26 mouse cellular contexts compared by ENCODE assay signal in the genomic region with DNA sequence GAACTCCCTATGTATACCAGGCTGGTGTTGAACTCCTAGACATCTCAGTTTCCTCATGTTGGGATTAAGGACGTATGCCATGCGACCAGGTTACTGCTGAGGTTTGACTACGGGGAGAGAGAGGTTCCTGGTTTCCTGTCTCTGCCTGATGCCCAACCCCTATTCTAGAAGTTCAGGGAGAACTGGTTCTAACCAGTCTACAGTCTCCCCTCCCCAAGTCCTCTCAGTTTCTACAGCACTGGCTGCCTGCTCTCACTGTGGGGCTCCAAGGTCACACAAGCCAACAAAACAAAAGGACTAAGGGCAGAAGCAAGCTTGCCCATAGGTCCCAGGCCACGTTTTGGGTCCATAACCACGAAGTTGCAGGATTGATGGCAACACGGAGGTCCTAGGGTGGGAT. TPM values are rescaled to one million over a fixed set of nuclear protein-coding genes. Genes with fewer than 3 reads are reported as not detected.
DNase-seq lines count a peak whose midpoint lies in the region; ATAC-seq and TF ChIP-seq lines count a peak whose summit lies in the region.
"Had no signal": no experiment of that assay in that cellular context is flagged by ENCODE, and none has a peak within 500 bp of the region (broad histone marks: within the 10 kb centered on the region; RNA-seq: fewer than 3 reads in every experiment).

No protein-coding gene starts in this region.

- H3K9ac ChIP-seq in heart, embryonic 13.5 days = 0 out of 2 replicates have a peak overlapping the region, but pooled peaks have one; percentile 29
- no peak overlapping the region for H3K9ac ChIP-seq in heart, adult 2 months (ENCODE audit: low read depth, low read length)
- H3K9ac ChIP-seq in kidney, postnatal 0 days (ENCODE audit: low read depth, low read length) = no peak overlapping the region
- 0 out of 2 replicates have a peak overlapping the region, but pooled peaks have one; percentile 16 for H3K9ac ChIP-seq in ES-Bruce4 (ENCODE audit: low read depth, poor library complexity, severe bottlenecking)
- H3K9ac ChIP-seq: embryonic facial prominence, embryonic 12.5 days; forebrain, embryonic 12.5 days; forebrain, postnatal 0 days; heart, embryonic 15.5 days; hindbrain, embryonic 14.5 days; intestine, embryonic 15.5 days had no signal

- H3K79me2 ChIP-seq in heart, adult 2 months (replicated peaks; ENCODE audit: control insufficient read depth, insufficient read depth, low read length) = no peaks in the 10 kb centered on the region

- no peak overlapping the region for H3K4me3 ChIP-seq in heart, embryonic 13.5 days
- H3K4me3 ChIP-seq in heart, adult 2 months = no peak overlapping the region
- H3K4me3 ChIP-seq in kidney, postnatal 0 days (replicated peaks; ENCODE audit: low read depth, low read length) = no peak overlapping the region
- H3K4me3 ChIP-seq in ES-Bruce4 (ENCODE audit: low read depth, low read length) = peak overlapping the region; percentile 16; the same call in 1 of the 2 replicates
- H3K4me3 ChIP-seq: embryonic facial prominence, embryonic 12.5 days; forebrain, embryonic 12.5 days; gastrocnemius, adult 2 months; heart, embryonic 10.5 days; heart, embryonic 15.5 days; intestine, embryonic 15.5 days had no signal

- no peak overlapping the region for H3K4me2 ChIP-seq in heart, embryonic 13.5 days
- no peak overlapping the region for H3K4me2 ChIP-seq in kidney, postnatal 0 days (ENCODE audit: low read length)
- H3K4me2 ChIP-seq: embryonic facial prominence, embryonic 12.5 days; forebrain, embryonic 12.5 days; heart, embryonic 15.5 days; hindbrain, embryonic 14.5 days; intestine, embryonic 15.5 days had no signal

- TF ChIP-seq EP300 in heart, adult 2 months (IDR thresholded peaks at IDR 0.05; ENCODE audit: insufficient read depth, low read depth, low read length) = no peak
- TF ChIP-seq EP300 in ES-Bruce4 (IDR thresholded peaks at IDR 0.05; ENCODE audit: insufficient read depth, low read depth, low read length) = peak; percentile 65; the same call in 1 of the 2 replicates

- ATAC-seq in heart, embryonic 13.5 days (ENCODE audit: extremely low read depth, insufficient number of reproducible peaks, low FRiP score, low TSS enrichment) = no peak
- no peak for ATAC-seq in kidney, postnatal 0 days (replicated peaks; ENCODE audit: low FRiP score, low read depth)
- ATAC-seq: forebrain, postnatal 0 days; intestine, embryonic 15.5 days had no signal

- intact Hi-C loops in heart, adult 2 months (cut with DNase I) = no loop called here

- H3K27ac ChIP-seq in heart, embryonic 13.5 days (replicated peaks) = no peak overlapping the region
- H3K27ac ChIP-seq in heart, adult 2 months = no peak overlapping the region
- peak overlapping the region; percentile 36; the same call in 1 of the 2 replicates for H3K27ac ChIP-seq in kidney, postnatal 0 days
- peak overlapping the region; percentile 48 for H3K27ac ChIP-seq in ES-Bruce4 (ENCODE audit: insufficient read depth, low read length)
- H3K27ac ChIP-seq: embryonic facial prominence, embryonic 12.5 days; forebrain, embryonic 12.5 days; gastrocnemius, adult 2 months; heart, embryonic 10.5 days; heart, embryonic 15.5 days; hindbrain, embryonic 14.5 days; intestine, embryonic 15.5 days had no signal

- no peaks in the 10 kb centered on the region for H3K9me3 ChIP-seq in heart, embryonic 13.5 days
- no peaks in the 10 kb centered on the region for H3K9me3 ChIP-seq in kidney, postnatal 0 days (replicated peaks; ENCODE audit: low read length)
- H3K9me3 ChIP-seq in ES-Bruce4 (replicated peaks; ENCODE audit: control insufficient read depth, insufficient read depth, low read length, poor library complexity, severe bottlenecking) = no peaks in the 10 kb centered on the region
- H3K9me3 ChIP-seq: embryonic facial prominence, embryonic 12.5 days; forebrain, embryonic 12.5 days; heart, embryonic 10.5 days; heart, embryonic 15.5 days; intestine, embryonic 15.5 days had no signal

- peaks cover under 1% of the 10 kb centered on the region; the same call in 1 of the 2 replicates for H3K36me3 ChIP-seq in heart, embryonic 13.5 days
- H3K36me3 ChIP-seq in heart, adult 2 months (ENCODE audit: control insufficient read depth, insufficient read depth, low read length) = no peaks in the 10 kb centered on the region
- H3K36me3 ChIP-seq in kidney, postnatal 0 days (ENCODE audit: insufficient read depth, low read length) = no peaks in the 10 kb centered on the region
- no peaks in the 10 kb centered on the region for H3K36me3 ChIP-seq in ES-Bruce4 (ENCODE audit: control insufficient read depth, insufficient read depth, low read length, poor library complexity, severe bottlenecking)
- H3K36me3 ChIP-seq: embryonic facial prominence, embryonic 12.5 days; forebrain, embryonic 12.5 days; heart, embryonic 15.5 days; intestine, embryonic 15.5 days had no signal

- H3K27me3 ChIP-seq in heart, embryonic 13.5 days (replicated peaks) = no peaks in the 10 kb centered on the region
- no peaks in the 10 kb centered on the region for H3K27me3 ChIP-seq in heart, adult 2 months (ENCODE audit: control insufficient read depth, insufficient read depth, low read length)
- H3K27me3 ChIP-seq in kidney, postnatal 0 days (ENCODE audit: insufficient read depth, low read length) = no peaks in the 10 kb centered on the region
- no peaks in the 10 kb centered on the region for H3K27me3 ChIP-seq in ES-Bruce4 (ENCODE audit: control insufficient read depth, insufficient read depth, low read length, poor library complexity, severe bottlenecking)
- H3K27me3 ChIP-seq: embryonic facial prominence, embryonic 12.5 days; forebrain, embryonic 12.5 days; heart, embryonic 15.5 days; intestine, embryonic 15.5 days had no signal

- TF ChIP-seq POLR2A in heart, adult 2 months (IDR thresholded peaks at IDR 0.05; ENCODE audit: insufficient read depth, low read depth, low read length) = no peak
- TF ChIP-seq POLR2A in ES-Bruce4 (IDR thresholded peaks at IDR 0.05; ENCODE audit: insufficient read depth, low read length) = no peak

- no peak for TF ChIP-seq CTCF in heart, adult 2 months (IDR thresholded peaks at IDR 0.05)
- TF ChIP-seq CTCF in kidney, postnatal 0 days (IDR thresholded peaks at IDR 0.05; ENCODE audit: low read depth) = no peak
- TF ChIP-seq CTCF in ES-Bruce4 (IDR thresholded peaks at IDR 0.05; ENCODE audit: low read depth, low read length) = no peak

- DNase-seq in heart, adult 2 months = no peak
- no peak for DNase-seq in kidney, postnatal 0 days (ENCODE audit: low spot score)
- DNase-seq in kidney, adult 8-10 months = no peak
- peak; percentile 61 for DNase-seq in WW6 (ENCODE audit: low read depth, low spot score)
- DNase-seq in cerebellum, adult 9-10 months = no peak
- no peak for DNase-seq in right cerebral cortex, postnatal 25 days
- DNase-seq: adrenal gland, adult 8-10 months; adrenal gland, postnatal 36 days; cerebellum, adult 2 months; cerebellum, postnatal 14 days; embryo, embryonic 11 days; forebrain, postnatal 0 days; gastrocnemius, adult 2 months; gastrocnemius, postnatal 36 days; heart, adult 11 months; heart, postnatal 14 days had no signal

- H3K4me1 ChIP-seq in heart, embryonic 13.5 days = peaks cover 25% of the 10 kb centered on the region
- no peaks in the 10 kb centered on the region; the same call in 1 of the 2 replicates for H3K4me1 ChIP-seq in heart, adult 2 months (ENCODE audit: control insufficient read depth, insufficient read depth, low read length)
- 0 out of 2 replicates have a peak, but pooled peaks cover 4% of the 10 kb centered on the region for H3K4me1 ChIP-seq in kidney, postnatal 0 days (replicated peaks; ENCODE audit: insufficient read depth, low read length)
- H3K4me1 ChIP-seq in ES-Bruce4 (ENCODE audit: control insufficient read depth, insufficient read depth, low read length) = no peaks in the 10 kb centered on the region
- H3K4me1 ChIP-seq: intestine, embryonic 15.5 days had no signal

- 64% methylated on average over 6 of the region's 6 CpGs for WGBS in heart, embryonic 13.5 days
- 70% methylated on average over 6 of the region's 6 CpGs for WGBS in heart, adult 2 months
- WGBS in kidney, postnatal 0 days = 70% methylated on average over 6 of the region's 6 CpGs

RNA-seq across cellular contexts. Expression of gene Pld3, which starts 3.4 kb away (rescaled TPM):
- polyA plus RNA-seq in heart, embryonic 13.5 days (2015; fragmentation: Nextera tagmentation; extraction: Ambion mirVana) = 62.5 and 65.9 TPM in 2 replicates
- 10 to 100 TPM; 22.9 to 30.6 TPM for total RNA-seq in heart, adult 2 months (2021)
- polyA plus RNA-seq in heart, adult 2 months (2012; rRNA removed) = 54.8 and 68.1 TPM in 2 replicates
- polyA plus RNA-seq in kidney, postnatal 0 days (2015; fragmentation: Nextera tagmentation; extraction: Ambion mirVana) = 109 and 118 TPM in 2 replicates
- 50.8 and 72.8 TPM in 2 replicates for polyA plus RNA-seq in ES-Bruce4 (2011; ENCODE audit: insufficient read depth, insufficient read length, low read depth, missing spikeins)

RNA-seq across cellular contexts. Expression of gene 2310022A10Rik, which starts 3.4 kb away (rescaled TPM):
- polyA plus RNA-seq in heart, embryonic 13.5 days (2015; fragmentation: Nextera tagmentation; extraction: Ambion mirVana) = 30.6 and 34.5 TPM in 2 replicates
- 10 to 100 TPM; 72.0 to 72.1 TPM for total RNA-seq in heart, adult 2 months (2021)
- 79.5 and 87.4 TPM in 2 replicates for polyA plus RNA-seq in heart, adult 2 months (2012; rRNA removed)
- polyA plus RNA-seq in kidney, postnatal 0 days (2015; fragmentation: Nextera tagmentation; extraction: Ambion mirVana) = 20.1 and 20.9 TPM in 2 replicates
- 36.1 and 36.7 TPM in 2 replicates for polyA plus RNA-seq in ES-Bruce4 (2011; ENCODE audit: insufficient read depth, insufficient read length, low read depth, missing spikeins)

RNA-seq across cellular contexts. Expression of gene Hipk4, which starts 26.5 kb away (rescaled TPM):
- polyA plus RNA-seq in heart, embryonic 13.5 days (2015; fragmentation: Nextera tagmentation; extraction: Ambion mirVana) = 0.20 and 0.36 TPM in 2 replicates
- under 1 TPM; 0.10 to 0.14 TPM for total RNA-seq in heart, adult 2 months (2021)
- polyA plus RNA-seq in heart, adult 2 months (2012; rRNA removed) = 0.20 and 0.21 TPM in 2 replicates
- polyA plus RNA-seq in kidney, postnatal 0 days (2015; fragmentation: Nextera tagmentation; extraction: Ambion mirVana) = 0.45 and 0.57 TPM in 2 replicates
- polyA plus RNA-seq in ES-Bruce4 (2011; ENCODE audit: insufficient read depth, insufficient read length, low read depth, missing spikeins) = 1.4 and 1.5 TPM in 2 replicates
- total RNA-seq: hematopoietic stem cell, adult 5-6 weeks; MEL had no signal

RNA-seq across cellular contexts. Expression of gene Akt2, which starts 41.8 kb away (rescaled TPM):
- polyA plus RNA-seq in heart, embryonic 13.5 days (2015; fragmentation: Nextera tagmentation; extraction: Ambion mirVana) = 72.7 and 73.4 TPM in 2 replicates
- total RNA-seq in heart, adult 2 months (2021) = 100 to 1,000 TPM; 181 to 219 TPM
- polyA plus RNA-seq in heart, adult 2 months (2012; rRNA removed) = 134 and 181 TPM in 2 replicates
- 74.3 and 75.3 TPM in 2 replicates for polyA plus RNA-seq in kidney, postnatal 0 days (2015; fragmentation: Nextera tagmentation; extraction: Ambion mirVana)
- polyA plus RNA-seq in ES-Bruce4 (2011; ENCODE audit: insufficient read depth, insufficient read length, low read depth, missing spikeins) = 38.7 and 39.8 TPM in 2 replicates

RNA-seq across cellular contexts. Expression of gene Prx, which starts 50.5 kb away (rescaled TPM):
- 2.0 and 2.1 TPM in 2 replicates for polyA plus RNA-seq in heart, embryonic 13.5 days (2015; fragmentation: Nextera tagmentation; extraction: Ambion mirVana)
- under 1 TPM; 0.59 to 0.81 TPM for total RNA-seq in heart, adult 2 months (2021)
- polyA plus RNA-seq in heart, adult 2 months (2012; rRNA removed) = 0.59 and 0.61 TPM in 2 replicates
- polyA plus RNA-seq in kidney, postnatal 0 days (2015; fragmentation: Nextera tagmentation; extraction: Ambion mirVana) = 4.1 and 4.7 TPM in 2 replicates
- 4.2 and 5.7 TPM in 2 replicates for polyA plus RNA-seq in ES-Bruce4 (2011; ENCODE audit: insufficient read depth, insufficient read length, low read depth, missing spikeins)

Comparison
In these comparisons a context has a peak if more than half of its experiments do, and no peak if none do; other contexts are left out.
1. H3K9ac ChIP-seq: peak in heart, embryonic 13.5 days (single experiment) and ES-Bruce4 (single experiment); none in heart, adult 2 months (single experiment) and kidney, postnatal 0 days (single experiment).
2. H3K27ac ChIP-seq: peak in kidney, postnatal 0 days (single experiment) and ES-Bruce4 (single experiment); none in heart, embryonic 13.5 days (single experiment) and heart, adult 2 months (single experiment).